Mouse (Mus musculus) left cerebral cortex, adult 6 months (tissue): Measurements from ENCODE around the gene Vmn1r80. TPM values are rescaled to one million over a fixed set of nuclear protein-coding genes. Genes with fewer than 3 reads are reported as not detected.

Source experiments
- long read RNA-seq, 2 experiments: library from polyadenylated mRNA; unstranded; transcript quantifications; one replicate each; pipeline ENCODE4 v2.0.0; 2019 to 2020
- polyA plus RNA-seq: library from polyadenylated mRNA; unstranded; fragments of <200 nt; fragmentation: Nextera tagmentation; gene quantifications from 2 replicates; pipeline ENCODE4 v1.2.3, GENCODE M21; 2021

Vmn1r80 gene
- not detected in 2 replicates for polyA plus RNA-seq
- long read RNA-seq, experiment 1, result 0 reads
- long read RNA-seq, experiment 2, result 0 reads

GRCm38 (mm10) chr7:12188986-12189385 lies at the start of gene Vmn1r80:
Gene Vmn1r80, plus strand, starts transcription at chr7:12189286.

GRCm38 (mm10) chr7:12149957-12150356 lies 39.1 kb upstream of the Vmn1r80 start, which contains the start of gene Vmn1r78:
Gene Vmn1r78, plus strand, starts transcription at chr7:12150257.

GRCm38 (mm10) chr7:12170979-12171378 lies 18.1 kb upstream of the Vmn1r80 start, which contains the start of gene Vmn1r79:
Gene Vmn1r79, plus strand, starts transcription at chr7:12171279.

Other genes with a start within 250 kb of the Vmn1r80 start
- not detected in 2 replicates for gene Vmn1r77, start 152.5 kb upstream of the Vmn1r80 start, polyA plus RNA-seq
- gene Vmn1r78, start 39.0 kb upstream of the Vmn1r80 start, polyA plus RNA-seq, result not detected in 2 replicates
- not detected in 2 replicates for gene Vmn1r79, start 18.0 kb upstream of the Vmn1r80 start, polyA plus RNA-seq
- 0.01 TPM in 1 of 2 replicates, not detected in the other for gene Vmn1r81, start 79.0 kb downstream of the Vmn1r80 start, polyA plus RNA-seq
- not detected in 2 replicates for gene Vmn1r82, start 111.1 kb downstream of the Vmn1r80 start, polyA plus RNA-seq
- not detected in 2 replicates for gene Vmn1r83, start 140.2 kb downstream of the Vmn1r80 start, polyA plus RNA-seq
- not detected in 2 replicates for gene Vmn1r84, start 180.0 kb downstream of the Vmn1r80 start, polyA plus RNA-seq
- 2.5 and 2.6 TPM in 2 replicates for gene Zfp551, start 233.5 kb downstream of the Vmn1r80 start, polyA plus RNA-seq